Mouse (Mus musculus): Measurements from ENCODE around the gene Sh3bgrl2.
A peak's percentile ranks its signal among the peaks of the same experiment; 100 is the strongest.

The Sh3bgrl2 gene

DNA sequence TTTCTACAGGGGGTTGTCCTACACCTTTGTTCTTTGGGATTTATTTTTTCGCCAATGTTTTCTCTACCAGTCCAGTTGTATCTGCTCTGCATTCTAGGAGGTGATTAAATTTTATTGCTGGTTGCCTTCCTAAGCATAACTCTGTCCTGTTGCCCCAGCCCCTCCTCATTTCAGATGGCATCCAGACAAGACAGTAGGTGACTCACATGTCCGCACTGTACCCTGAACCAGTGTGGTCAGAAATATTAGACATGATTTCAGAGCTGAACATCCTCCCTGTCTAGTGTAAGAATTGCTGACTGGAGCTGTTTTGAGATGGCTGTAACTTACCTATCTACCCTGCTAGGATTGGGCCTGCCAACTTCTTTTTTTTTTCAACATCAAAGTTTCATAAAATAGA is 40.9 kb downstream of the Sh3bgrl2 start:
- DNase-seq (ENCODE audit: low read depth, low spot score): no peak

DNA sequence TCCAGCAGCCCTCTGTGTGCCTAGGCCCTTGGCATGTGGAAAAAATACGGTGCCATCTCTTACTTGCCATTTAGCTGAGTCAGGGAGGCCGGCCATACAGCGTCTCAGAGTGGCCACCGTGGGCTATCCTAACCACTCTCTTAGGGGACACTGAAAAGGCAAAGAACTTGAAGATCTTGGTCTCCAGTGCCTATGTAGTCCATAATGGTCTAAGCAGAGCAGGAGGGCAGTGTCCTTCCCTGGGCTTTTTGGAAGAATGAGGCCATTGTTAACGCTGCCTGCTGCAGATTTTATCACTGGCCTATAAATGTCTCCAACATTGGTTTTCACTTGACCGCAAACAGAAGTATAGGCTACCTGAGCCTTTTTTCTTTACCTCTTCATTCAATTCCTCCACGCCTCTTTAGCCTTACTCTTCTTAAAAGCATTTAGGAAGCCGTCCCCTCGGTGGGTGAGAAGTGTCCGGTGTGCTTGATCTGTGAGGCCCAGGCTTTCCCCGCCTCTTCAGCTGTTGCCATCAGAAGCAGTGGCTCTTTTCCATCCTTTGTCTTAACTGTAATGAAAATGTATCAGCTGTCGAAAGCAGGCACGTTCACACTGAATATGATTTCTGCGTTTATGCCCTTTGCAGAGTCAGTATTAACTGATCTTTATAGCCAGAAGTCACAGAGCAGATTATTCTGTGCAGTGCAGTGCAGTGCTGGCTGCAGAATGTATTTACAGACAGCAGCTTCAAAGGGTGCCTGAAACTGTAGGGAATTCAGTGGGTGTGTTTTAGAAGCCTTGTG is 41.7 kb downstream of the Sh3bgrl2 start:
- DNase-seq (ENCODE audit: low read depth, low spot score): no peak

GRCm38 (mm10) chr9:83591848-83592456 is 43.8 kb downstream of the Sh3bgrl2 start:
- no peak for DNase-seq (ENCODE audit: low read depth, low spot score)

GRCm38 (mm10) chr9:83593811-83594210 is 45.7 kb downstream of the Sh3bgrl2 start:
- no peak for DNase-seq (ENCODE audit: low read depth, low spot score)

DNA sequence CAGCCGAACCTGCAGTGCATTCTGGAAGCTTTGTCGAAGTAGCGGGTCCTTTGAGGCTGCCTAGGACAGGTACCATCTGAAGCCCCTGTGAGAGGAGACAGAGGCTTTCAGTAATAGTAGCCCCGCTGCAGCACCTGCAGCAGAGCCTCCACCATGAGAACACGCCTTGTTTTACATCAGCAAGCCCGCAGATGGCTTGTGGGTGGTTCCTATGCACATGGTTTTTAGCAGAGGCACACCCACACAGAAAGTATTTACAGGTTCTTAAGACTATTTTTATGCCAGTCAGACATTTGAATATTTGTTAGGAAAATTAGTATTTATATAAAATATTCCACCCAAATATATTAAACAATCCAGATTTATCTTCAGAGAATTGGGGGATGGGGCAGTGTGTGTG is 48.0 kb downstream of the Sh3bgrl2 start:
- DNase-seq (ENCODE audit: low read depth, low spot score): peak; percentile 94

- no peak for DNase-seq (ENCODE audit: low read depth, low spot score)
These were observed 48.7 kb downstream of the Sh3bgrl2 start for GRCm38 (mm10) chr9:83596646-83597481.

DNA sequence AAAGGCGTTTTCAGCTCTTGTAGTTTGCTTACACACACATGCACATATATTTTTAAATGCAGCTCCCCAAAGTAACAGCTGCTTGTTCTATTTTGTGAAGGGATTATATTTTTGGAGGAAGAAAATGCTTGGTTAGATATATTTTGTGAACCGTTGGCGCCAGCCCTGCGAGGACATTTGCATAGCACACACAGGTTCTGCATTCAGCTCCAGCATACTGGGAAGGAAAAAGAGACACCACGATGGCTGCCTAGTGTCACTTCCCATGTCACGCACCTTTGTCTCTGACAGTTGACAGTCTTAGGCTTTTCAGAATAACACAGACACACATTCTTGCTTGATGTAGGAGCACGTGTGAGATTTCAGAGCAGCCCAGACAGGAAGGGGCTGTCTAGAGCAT is 49.9 kb downstream of the Sh3bgrl2 start:
- peak; percentile 83 for DNase-seq (ENCODE audit: low read depth, low spot score)

- no peak for DNase-seq (ENCODE audit: low read depth, low spot score)
These were observed 51.4 kb downstream of the Sh3bgrl2 start for GRCm38 (mm10) chr9:83599505-83599904.

DNA sequence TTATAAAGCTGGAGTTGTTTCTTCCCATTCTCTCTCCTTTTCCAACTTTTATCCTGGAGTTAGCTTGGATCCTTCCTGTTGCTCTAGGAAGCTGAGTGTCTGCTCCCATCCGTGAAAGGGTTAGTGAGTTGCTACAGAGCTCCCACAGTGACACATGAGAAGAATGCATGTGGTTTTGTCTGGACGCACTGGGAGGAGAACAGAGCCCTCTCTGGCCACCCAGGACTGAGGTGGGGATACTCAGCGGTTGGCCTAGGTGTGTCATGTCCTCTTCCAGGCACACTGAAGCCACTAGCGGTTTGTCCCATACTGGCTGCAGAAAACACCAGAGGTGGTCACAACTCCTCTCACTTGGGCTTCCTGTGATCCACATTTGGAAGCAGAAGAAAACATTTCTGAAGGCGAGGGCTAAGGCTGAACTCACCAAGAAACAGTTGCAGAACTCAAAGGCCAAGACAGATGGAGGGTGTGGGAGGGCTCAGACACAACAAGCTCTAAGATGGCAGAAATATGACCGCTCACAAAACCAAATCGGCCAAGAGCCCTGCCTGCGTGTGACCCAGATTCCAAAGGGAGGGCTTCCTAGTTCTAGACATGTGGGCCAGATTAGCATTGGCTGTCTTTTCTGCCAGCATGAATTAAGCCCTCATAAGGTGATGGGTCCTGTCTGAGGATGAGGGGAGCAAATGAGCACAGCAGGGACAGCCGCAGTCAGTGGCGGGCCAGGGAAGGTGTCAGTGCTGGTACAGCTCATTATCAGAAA is 52.3 kb downstream of the Sh3bgrl2 start:
- DNase-seq (ENCODE audit: low read depth, low spot score): peak; percentile 86

GRCm38 (mm10) chr9:83602176-83602770 is 54.1 kb downstream of the Sh3bgrl2 start:
- DNase-seq (ENCODE audit: low read depth, low spot score): no peak

GRCm38 (mm10) chr9:83603159-83603558 is 55.0 kb downstream of the Sh3bgrl2 start:
- DNase-seq (ENCODE audit: low read depth, low spot score): no peak

- DNase-seq (ENCODE audit: low read depth, low spot score): peak; percentile 23
These were observed 57.9 kb downstream of the Sh3bgrl2 start for GRCm38 (mm10) chr9:83605886-83606640.

GRCm38 (mm10) chr9:83608135-83608534 is 60.0 kb downstream of the Sh3bgrl2 start:
- peak; percentile 75 for DNase-seq (ENCODE audit: low read depth, low spot score)

DNA sequence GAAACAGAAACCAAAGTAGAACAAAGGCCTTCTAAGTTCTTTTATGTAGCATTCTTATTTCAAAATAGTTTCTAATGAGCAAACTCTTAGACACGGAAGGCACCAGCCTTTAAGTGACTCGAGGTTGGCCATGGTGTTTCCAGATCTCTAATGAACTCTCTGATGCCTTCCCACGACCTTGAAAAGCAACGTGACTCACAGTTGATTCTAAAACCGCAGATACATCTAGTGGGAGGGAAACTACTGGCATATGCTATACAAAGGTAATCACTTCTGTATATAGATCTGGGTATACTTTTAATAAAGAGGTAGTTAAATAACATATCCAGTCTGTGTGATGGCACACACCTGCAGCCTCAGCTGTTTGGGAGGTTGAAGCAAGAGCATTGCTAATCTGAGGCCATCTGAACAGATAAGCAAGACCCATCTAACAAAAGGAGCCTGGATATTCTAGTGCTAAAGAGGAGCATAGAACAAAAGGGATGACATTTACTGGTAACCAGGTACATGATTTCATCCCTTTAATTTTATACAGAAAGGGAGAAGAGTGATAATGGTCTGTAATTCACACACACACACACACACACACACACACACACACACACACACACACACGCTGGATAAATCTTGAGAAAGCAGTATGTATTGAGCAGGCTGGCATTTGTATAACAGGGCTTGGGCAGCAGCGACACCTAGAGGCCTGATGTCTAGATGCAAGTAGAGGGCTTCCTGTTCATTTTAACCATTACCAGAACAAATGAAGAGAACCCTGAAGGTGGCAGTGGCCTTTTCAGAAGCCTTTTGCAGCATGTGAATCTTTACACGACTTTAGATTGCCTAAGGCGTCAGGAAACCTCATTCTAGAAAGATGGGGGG is 61.5 kb downstream of the Sh3bgrl2 start:
- peak; percentile 95 for DNase-seq (ENCODE audit: low read depth, low spot score)

DNA sequence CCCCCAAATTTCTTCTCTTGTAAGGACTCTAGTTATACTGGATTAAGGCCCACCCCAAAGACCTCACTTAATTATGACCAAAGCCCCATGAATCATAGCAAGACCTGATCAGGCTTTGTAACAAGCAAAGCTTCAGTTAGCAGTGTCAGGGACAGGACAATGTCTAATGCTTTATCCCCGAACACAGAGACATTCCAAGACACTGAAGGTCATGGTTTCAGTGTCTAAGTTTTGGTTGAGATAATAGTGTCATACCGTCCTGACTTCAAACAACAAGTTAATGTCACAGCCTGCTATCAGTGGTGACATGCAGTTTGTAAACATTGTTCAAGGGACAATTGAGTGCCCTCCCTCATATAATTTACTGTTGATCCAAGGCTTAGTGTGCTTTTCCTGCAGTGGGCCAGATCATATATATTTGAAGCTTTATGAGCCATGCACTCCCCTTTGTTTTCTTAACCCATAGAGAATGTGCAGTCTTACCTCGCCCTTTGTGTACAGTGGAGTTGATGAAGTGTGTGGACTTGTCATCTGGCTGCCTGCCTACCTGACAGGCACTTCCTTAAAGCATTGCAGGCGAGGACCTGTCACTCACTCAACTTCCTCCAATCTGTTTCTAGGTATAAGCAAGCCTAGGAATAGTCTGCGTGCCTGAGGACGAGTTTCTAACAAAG is 67.9 kb downstream of the Sh3bgrl2 start:
- no peak for DNase-seq (ENCODE audit: low read depth, low spot score)

DNA sequence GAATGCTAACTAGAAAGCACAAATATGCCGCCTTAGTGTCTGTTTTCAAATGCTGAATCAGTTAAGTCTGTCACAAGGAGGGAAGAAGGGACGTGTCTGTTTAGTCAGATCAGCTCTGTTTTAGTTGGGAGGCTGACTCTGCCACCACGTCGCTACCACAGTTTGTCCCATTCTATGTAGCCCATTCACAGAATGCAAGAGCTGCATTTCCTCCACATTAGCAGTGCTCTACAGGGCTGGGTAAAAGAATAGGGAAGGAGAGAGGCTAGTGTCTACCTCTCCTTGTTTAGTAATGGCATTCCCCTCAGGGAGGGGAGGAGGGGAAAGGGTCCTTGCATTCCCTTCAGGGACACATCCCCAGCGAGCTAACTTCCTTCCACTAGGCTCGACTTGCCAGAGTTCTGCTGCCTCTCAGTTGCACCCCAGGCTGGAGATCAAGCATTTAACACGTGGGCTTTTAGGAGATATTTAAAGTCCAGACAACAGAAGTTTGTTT is 68.5 kb downstream of the Sh3bgrl2 start:
- no peak for DNase-seq (ENCODE audit: low read depth, low spot score)

GRCm38 (mm10) chr9:83623455-83623854 is 75.3 kb downstream of the Sh3bgrl2 start:
- no peak for DNase-seq (ENCODE audit: low read depth, low spot score)

- DNase-seq (ENCODE audit: low read depth, low spot score): peak; percentile 13
These were observed 76.1 kb downstream of the Sh3bgrl2 start for GRCm38 (mm10) chr9:83624193-83624592.

GRCm38 (mm10) chr9:83625085-83625484 is 77.0 kb downstream of the Sh3bgrl2 start:
- DNase-seq (ENCODE audit: low read depth, low spot score): no peak
